Mouse (Mus musculus): Measurements from ENCODE around the gene Ift43.

Ift43 gene

DNA sequence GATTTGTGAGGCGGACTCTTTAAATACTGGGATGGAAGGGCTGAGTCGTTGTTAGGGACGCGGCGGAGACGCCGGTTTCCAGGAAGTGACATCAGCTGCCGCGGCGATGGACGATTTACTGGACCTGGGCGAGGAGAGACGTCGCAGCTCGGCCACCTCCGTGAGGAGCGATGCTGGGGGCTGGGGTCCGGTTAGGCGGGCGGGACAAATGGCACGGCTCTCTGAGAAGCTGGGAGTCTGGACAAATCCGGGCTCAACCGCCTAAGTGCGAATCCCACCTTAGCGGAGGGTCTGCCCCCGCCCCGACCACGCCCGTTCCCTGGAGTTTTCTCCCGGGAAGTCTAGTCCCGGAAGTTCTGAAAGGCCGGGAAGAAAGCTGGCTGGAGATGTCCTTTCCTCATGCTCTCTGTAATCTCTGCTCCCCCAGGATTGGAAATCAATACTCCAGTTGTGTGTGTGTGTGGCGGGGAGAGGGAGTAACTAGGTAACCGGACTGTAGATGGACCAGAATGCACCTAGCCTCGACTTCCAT is at the start of gene Ift43:
Ift43 (plus strand) TSS at position 61 of the 532 bp plus-strand sequence.
- ChIA-PET CTCF (interaction anchor here in 2 of 4 experiments (0.6 to 1.3 kb wide), 3 partner anchors 9 to 1659 kb away, joined by 5 to 6 read pairs (median 6); no protein-coding TSS in a partner anchor), POLR2A (interaction anchor here in 2 of 4 experiments (0.6 to 1.5 kb wide), 5 partner anchors 10 to 173 kb away, joined by 3 to 5 read pairs (median 3); no protein-coding TSS in a partner anchor)

DNA sequence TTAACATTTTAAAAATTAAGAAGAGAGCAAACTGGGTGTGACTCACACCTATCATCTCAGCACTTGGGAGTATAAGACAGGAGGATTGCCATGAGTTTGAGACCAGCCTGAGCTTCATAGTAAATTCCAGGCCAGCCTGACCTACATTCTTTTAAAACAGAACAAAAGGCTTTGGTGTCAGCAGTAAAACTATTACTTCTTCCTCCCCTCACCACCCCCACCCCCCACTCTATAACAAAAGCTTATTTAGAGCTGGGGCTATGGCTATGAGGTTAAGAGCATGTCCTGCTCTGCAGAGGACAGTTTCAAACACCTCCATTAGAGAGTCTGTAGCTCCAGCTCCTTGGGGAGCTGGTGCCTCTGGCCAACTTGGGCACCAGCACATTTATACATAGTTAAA is 46.8 kb upstream of the Ift43 start:
- ChIA-PET CTCF (interaction anchor here in 1 of 4 experiments (1.4 kb wide), 1 partner anchor 41 kb away, joined by 3 read pairs; no protein-coding TSS in a partner anchor), POLR2A (interaction anchor here in 2 of 4 experiments (0.6 kb wide), 2 partner anchors 12 to 999 kb away, joined by 4 to 5 read pairs; no protein-coding TSS in a partner anchor)

DNA sequence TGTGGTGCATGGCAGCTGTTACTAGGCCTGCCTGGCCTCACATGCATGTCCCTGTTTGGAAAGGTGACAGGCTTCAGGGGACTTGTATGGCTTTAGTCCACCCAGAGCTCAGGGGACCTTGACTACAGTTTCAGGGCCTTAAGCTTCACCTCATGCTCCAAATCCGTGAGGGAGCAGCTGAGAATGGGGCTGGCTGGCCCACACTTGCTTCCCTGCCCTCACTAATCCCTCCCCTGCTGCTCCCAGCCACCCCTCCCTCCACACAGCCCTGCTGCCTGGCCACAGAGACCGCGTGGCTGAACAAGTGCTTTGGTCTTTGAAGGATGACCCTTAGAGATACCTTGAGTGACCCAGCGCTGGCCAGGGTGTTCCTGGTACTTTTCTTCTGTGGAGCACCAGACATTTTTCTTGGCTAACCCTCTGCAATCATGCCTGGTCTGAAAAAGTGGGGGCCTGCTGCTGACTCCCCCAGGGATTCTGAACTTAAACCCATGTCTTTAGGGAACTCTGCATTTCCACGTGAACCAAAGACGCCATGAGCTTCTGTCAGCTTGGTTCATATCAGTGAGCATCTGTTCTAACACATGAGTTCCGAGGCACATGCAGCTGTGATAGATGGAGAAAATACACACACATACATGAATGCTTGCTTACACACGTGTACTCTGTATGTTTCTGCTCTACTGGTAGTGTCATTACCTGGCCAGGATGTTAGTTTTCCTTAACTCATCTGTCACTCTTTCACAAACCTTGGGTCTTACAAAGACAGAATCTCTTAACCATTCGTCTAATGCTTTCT is 45.8 kb upstream of the Ift43 start:
- ChIA-PET POLR2A (interaction anchor here in 1 of 4 experiments (1.1 to 1.3 kb wide), 2 partner anchors 68 to 84 kb away, joined by 3 to 4 read pairs; no protein-coding TSS in a partner anchor), CTCF (interaction anchor here in 2 of 4 experiments (0.6 to 1.5 kb wide), 4 partner anchors 12 to 42 kb away, joined by 3 to 5 read pairs (median 3); partner anchors contain the start of gene Tgfb3 (in 1 of the 2))

DNA sequence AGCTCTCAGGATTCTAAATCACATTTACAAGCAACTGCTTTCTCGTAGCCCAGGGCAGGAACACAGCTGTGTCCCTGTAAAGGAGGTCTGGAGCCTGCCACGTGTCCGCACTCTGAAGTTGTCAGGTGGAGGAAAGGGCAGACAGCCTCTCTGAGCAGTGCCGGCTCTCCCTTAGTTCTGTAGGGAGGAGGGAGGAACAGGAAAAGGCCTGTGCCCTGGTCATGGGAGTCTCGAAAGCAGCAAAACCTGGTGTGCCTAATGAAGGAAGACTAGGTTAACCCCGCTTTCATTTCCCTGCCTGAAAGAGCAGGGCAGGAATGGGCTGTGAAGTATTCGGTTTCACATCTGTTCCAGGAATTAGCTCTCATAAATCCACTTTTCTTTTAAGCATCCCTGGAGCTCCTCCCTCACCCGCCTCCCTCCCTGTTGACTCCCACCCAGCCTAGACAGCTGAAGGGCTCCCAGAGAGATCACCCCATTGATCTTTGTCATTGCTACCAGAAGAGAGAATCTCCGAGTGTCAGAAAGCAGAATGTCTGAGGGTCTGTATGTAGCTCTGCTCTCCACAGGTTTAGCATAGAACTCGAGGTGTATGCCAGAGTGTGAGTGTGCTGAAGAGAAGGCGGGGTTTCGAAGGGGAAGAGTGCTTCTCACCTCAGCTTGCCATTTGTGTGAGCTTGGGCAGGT is 45.0 kb upstream of the Ift43 start:
- ChIA-PET POLR2A (interaction anchor here in 2 of 4 experiments (0.6 to 1.4 kb wide), 7 partner anchors 10 to 1346 kb away, joined by 3 to 5 read pairs (median 3); no protein-coding TSS in a partner anchor), CTCF (interaction anchor here in 2 of 4 experiments (0.6 to 1.5 kb wide), 4 partner anchors 12 to 41 kb away, joined by 3 to 5 read pairs (median 3); partner anchors contain the start of gene Tgfb3 (in 1 of the 2))

DNA sequence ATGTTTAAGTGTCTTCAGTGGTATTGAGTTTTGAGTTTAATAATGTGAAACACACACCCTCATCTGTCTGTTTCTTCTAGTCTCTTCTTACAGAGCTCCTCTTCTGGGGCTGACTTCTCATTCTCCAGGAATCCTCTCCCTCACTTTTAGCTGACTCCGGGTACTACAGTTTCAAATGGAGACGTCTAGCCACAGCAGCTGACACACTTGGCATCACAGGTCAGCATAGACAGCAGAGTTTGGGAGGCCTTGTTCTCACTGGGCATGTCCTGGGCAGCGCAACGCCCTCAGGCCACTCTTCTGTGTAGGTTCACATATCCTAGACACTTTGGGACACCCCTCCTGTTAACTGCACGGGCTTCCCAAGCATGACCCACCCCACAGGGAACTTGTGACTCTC is 43.3 kb upstream of the Ift43 start:
- POLR2A ChIA-PET, result interaction anchor here in 2 of 4 experiments (0.6 to 2.2 kb wide), 4 partner anchors 9 to 310 kb away, joined by 3 to 7 read pairs (median 4); no protein-coding TSS in a partner anchor
- CTCF ChIA-PET, result interaction anchor here in 1 of 4 experiments (0.5 kb wide), 1 partner anchor 246 kb away, joined by 6 read pairs; no protein-coding TSS in a partner anchor

DNA sequence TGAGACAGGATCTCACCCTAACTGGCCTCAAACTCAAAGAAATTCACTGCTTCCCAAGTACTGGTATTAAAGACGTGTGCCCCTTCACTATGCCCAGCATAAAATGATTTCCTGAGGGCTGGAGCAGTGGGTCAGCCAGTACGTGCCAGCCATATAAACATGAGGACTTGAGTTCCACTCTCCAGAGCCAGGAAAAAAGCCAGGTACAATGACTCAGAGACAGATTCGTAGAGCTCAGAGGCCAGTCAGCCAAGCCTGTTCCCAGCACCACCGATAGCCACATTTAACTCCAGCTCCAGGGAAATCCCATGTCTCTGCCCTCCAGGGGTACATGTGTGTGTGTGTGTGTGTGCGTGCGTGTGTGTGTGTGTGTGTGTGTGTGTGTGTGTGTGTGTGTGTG is 42.6 kb upstream of the Ift43 start:
- ChIA-PET CTCF (interaction anchor here in 2 of 4 experiments (0.6 kb wide), 2 partner anchors 293 to 1591 kb away, joined by 3 to 5 read pairs; partner anchors contain the start of gene Flvcr2 (in 1 of the 2)), POLR2A (interaction anchor here in 1 of 4 experiments (0.9 to 2.2 kb wide), 2 partner anchors 10 to 19 kb away, joined by 3 to 5 read pairs; no protein-coding TSS in a partner anchor)

DNA sequence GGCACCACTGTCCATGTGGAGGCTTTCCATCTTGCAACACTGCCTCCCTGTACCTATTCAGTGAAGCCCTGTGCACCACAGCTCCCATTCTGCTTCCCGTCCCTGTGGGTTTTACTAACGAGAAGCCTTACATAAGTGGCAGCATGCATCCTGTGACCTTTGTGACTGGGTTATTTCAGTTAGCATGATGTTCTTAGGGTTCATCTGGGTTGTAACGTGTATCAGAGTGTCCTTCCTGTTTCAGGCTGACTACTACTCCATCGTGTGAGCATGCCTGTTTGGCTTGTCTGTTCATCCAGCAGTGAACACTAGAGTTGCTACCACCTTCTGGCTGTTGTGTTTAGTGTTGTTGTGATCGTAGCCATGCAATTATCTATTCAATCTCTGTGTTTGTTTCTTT is 36.2 kb upstream of the Ift43 start:
- POLR2A ChIA-PET, result no interaction called here

DNA sequence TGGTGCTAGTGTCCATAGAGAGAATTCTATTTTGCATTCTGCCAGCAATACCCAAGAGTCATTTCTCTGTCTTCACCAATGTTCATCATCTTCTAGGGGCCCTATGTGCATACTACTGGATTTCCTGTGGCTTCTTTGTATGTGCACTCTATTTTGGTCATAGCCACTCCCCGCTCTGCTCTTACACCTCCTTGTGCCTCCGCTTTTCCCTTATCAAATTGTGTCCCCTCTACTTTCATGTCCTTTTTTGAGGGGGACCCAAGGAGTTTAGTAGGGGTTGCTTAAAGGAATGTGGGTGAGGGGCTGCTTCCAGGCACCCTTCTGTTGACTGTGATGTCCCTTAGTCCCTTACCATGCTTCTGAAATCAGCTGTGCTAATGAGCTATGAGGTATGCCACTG is 35.6 kb upstream of the Ift43 start:
- CTCF ChIA-PET, result interaction anchor here in 1 of 4 experiments (0.7 kb wide), 1 partner anchor 1127 kb away, joined by 3 read pairs; no protein-coding TSS in a partner anchor
- POLR2A ChIA-PET, result interaction anchor here in 1 of 4 experiments (0.6 kb wide), 1 partner anchor 11 kb away, joined by 5 read pairs; no protein-coding TSS in a partner anchor

More for the DNA sequence above, 36.2 kb upstream of the Ift43 start:
- CTCF ChIA-PET, result no interaction called here

- ChIA-PET POLR2A (interaction anchor here in 1 of 4 experiments (0.6 kb wide), 1 partner anchor 12 kb away, joined by 5 read pairs; no protein-coding TSS in a partner anchor), CTCF (interaction anchor here in 1 of 4 experiments (0.7 kb wide), 1 partner anchor 1126 kb away, joined by 3 read pairs; no protein-coding TSS in a partner anchor)
Measured at GRCm38 (mm10) chr12:86047376-86047775, 35.0 kb upstream of the Ift43 start.

DNA sequence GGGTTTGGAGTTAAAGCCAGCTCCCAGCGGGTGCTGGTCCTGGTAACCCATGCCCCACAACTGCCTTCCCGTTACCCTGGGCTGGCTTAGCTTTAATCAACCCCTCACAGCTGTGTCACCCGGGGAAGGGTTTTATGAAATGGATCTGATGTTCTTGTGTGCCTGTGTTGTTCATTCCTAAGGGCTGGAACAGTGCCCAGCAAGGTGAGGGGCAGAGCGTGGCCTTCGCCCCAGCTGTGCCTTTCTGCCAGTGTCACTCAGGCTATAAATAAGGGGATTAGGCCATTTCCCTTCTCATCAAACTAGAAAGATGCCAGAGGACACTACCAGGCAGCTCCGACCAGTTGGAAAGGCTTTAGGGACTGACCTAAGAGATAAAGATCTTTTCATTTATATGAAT is 32.5 kb upstream of the Ift43 start:
- CTCF ChIA-PET, result no interaction called here
- POLR2A ChIA-PET, result interaction anchor here in 1 of 4 experiments (1.2 kb wide), 1 partner anchor 38 kb away, joined by 3 read pairs; no protein-coding TSS in a partner anchor

GRCm38 (mm10) chr12:86051477-86051876 is 30.9 kb upstream of the Ift43 start:
- POLR2A ChIA-PET, result no interaction called here
- CTCF ChIA-PET, result no interaction called here

DNA sequence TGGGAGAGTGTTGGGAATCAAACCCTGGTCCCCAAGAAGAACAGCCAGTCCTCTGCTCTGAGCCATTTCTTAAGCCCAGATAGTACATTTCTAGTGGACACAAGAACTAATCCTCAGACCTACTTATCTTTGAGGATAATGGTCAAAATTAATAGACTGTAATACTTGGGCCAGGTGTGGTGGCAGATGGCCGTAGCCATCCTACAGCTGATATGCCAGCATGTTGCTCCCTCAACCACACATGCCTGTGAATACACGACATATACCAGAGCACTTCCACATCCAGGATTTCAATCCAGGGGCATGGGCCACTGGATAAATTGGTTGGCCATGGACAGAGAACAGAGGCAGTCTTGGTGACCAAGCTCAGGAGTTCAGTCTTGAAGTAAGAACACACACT is 27.0 kb upstream of the Ift43 start:
- ChIA-PET CTCF (no interaction called here), POLR2A (no interaction called here)

- ChIA-PET CTCF (interaction anchor here in 1 of 4 experiments (0.6 kb wide), 1 partner anchor 954 kb away, joined by 3 read pairs; no protein-coding TSS in a partner anchor), POLR2A (interaction anchor here in 1 of 4 experiments (1.1 kb wide), 1 partner anchor 15 kb away, joined by 3 read pairs; no protein-coding TSS in a partner anchor)
Measured at GRCm38 (mm10) chr12:86056976-86057375, 25.4 kb upstream of the Ift43 start.

- ChIA-PET POLR2A (interaction anchor here in 1 of 4 experiments (1.1 kb wide), 1 partner anchor 14 kb away, joined by 3 read pairs; no protein-coding TSS in a partner anchor), CTCF (interaction anchor here in 1 of 4 experiments (0.6 kb wide), 1 partner anchor 954 kb away, joined by 3 read pairs; no protein-coding TSS in a partner anchor)
Measured at GRCm38 (mm10) chr12:86057516-86057915, 24.8 kb upstream of the Ift43 start.

GRCm38 (mm10) chr12:86059341-86059740 is 23.0 kb upstream of the Ift43 start:
- CTCF ChIA-PET, result no interaction called here
- POLR2A ChIA-PET, result interaction anchor here in 1 of 4 experiments (0.7 to 1.1 kb wide), 2 partner anchors 20 to 183 kb away, joined by 3 read pairs; no protein-coding TSS in a partner anchor

DNA sequence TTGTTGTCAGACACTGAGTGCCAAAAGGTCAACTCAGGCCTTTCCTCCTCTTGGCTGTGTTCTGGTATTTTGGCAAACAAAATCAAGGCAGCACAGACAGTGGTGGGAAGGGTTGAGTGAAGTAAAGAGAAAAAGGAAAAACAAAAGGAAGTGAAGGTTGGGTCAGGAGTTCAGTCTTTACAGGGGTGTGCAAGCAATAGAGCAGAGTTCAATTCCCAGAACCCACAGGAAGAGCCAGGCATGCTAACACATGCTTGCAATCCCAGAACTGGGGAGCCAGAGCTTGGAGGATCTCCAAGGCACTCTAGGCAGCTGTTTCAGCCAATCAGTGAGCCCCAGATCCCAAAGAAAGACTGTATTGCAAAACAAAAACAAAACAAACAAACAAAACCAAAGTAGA is 17.5 kb upstream of the Ift43 start:
- POLR2A ChIA-PET, result no interaction called here
- CTCF ChIA-PET, result no interaction called here

- CTCF ChIA-PET, result interaction anchor here in 1 of 4 experiments (0.6 kb wide), 1 partner anchor 74 kb away, joined by 4 read pairs; no protein-coding TSS in a partner anchor
- POLR2A ChIA-PET, result interaction anchor here in 2 of 4 experiments (0.6 to 1.3 kb wide), 3 partner anchors 14 to 407 kb away, joined by 3 to 7 read pairs (median 4); no protein-coding TSS in a partner anchor
Measured at GRCm38 (mm10) chr12:86071432-86071831, 10.9 kb upstream of the Ift43 start.

DNA sequence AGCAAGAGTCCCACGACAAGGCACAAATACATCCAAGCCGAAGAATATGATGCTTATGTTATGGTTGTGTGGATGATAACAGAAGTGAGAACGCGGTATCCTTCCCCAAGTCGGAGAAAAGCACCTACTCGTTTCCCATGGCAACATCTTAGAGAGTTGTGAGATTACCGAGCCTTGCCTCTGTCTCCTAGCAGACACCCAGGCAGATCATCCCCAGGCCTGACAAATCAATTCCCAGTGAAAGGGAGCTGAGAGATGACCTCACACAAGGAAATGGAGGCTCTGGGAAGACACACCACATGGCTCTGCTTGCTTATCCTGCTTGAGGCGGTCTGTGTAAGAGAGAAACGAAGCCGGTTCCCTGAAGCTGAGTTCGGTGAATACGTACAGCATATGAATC is 7.7 kb upstream of the Ift43 start:
- ChIA-PET POLR2A (interaction anchor here in 2 of 4 experiments (0.6 to 1.9 kb wide), 3 partner anchors 8 to 101 kb away, joined by 3 to 4 read pairs (median 3); no protein-coding TSS in a partner anchor), CTCF (interaction anchor here in 2 of 4 experiments (0.6 to 2.2 kb wide), 4 partner anchors 12 to 227 kb away, joined by 3 to 11 read pairs (median 4); no protein-coding TSS in a partner anchor)

Data from embryonic stem cell, embryonic (primary cell).